Mouse (Mus musculus): ENCODE data around the gene Speer4a.
"Not testable (repeated sequence)": the region's sequence is repeated elsewhere in the genome, so short reads cannot be mapped to it uniquely, and the experiment has no call there.

GRCm38 (mm10) chr5:26007697-26008096 lies 31.7 kb downstream of the Speer4a start:
- TF ChIP-seq CTCF (IDR thresholded peaks at IDR 0.05; ENCODE audit: control insufficient read depth, insufficient read depth, insufficient read length); MAX (IDR thresholded peaks at IDR 0.05); MYOD1 (IDR thresholded peaks at IDR 0.05; ENCODE audit: control insufficient read depth, insufficient read length, low read depth); CEBPB (IDR thresholded peaks at IDR 0.05; ENCODE audit: low read depth); USF1 (IDR thresholded peaks at IDR 0.05; ENCODE audit: low read depth); MYOG (IDR thresholded peaks at IDR 0.05; ENCODE audit: control insufficient read depth, extremely low read depth, insufficient read length); FOSL1 (IDR thresholded peaks at IDR 0.05; ENCODE audit: insufficient read depth, low read length, poor library complexity, severe bottlenecking): not testable (repeated sequence)
